Mouse (Mus musculus): ENCODE measurements at regions not wholly inside any gene's neighbourhood (a gene's known extent, or its start where the extent isn't known, plus 50 kb on each side); places are given as distances from the start of the nearest gene placed in this dataset.

GRCm38 (mm10) chr2:174532671-174533363 is 59.9 kb upstream of the Prelid3b start:
- H3K27ac ChIP-seq (ENCODE audit: low read length): no peak overlapping the region
- no peak overlapping the region for H3K9ac ChIP-seq (ENCODE audit: low read length)
- no peaks in the 10 kb centered on the region for H3K9me3 ChIP-seq (ENCODE audit: control insufficient read depth, low read length)
- H3K4me3 ChIP-seq (ENCODE audit: low read length): no peak overlapping the region
- no peak overlapping the region for H3K4me2 ChIP-seq (ENCODE audit: low read depth, low read length)
- no peaks in the 10 kb centered on the region for H3K4me1 ChIP-seq (replicated peaks; ENCODE audit: control insufficient read depth, insufficient read depth, low read length)
- no peaks in the 10 kb centered on the region for H3K36me3 ChIP-seq (ENCODE audit: control insufficient read depth, insufficient read depth, low read length)
- peak; percentile 74 for ATAC-seq (ENCODE audit: low read depth)
- 30% methylated on average over 12 of the region's 12 CpGs for WGBS
- H3K27me3 ChIP-seq (ENCODE audit: control insufficient read depth, insufficient read depth, low read depth, low read length): no peaks in the 10 kb centered on the region

GRCm38 (mm10) chr2:174540717-174541116 is 67.8 kb upstream of the Prelid3b start:
- H3K4me1 ChIP-seq (replicated peaks; ENCODE audit: control insufficient read depth, insufficient read depth, low read length): no peaks in the 10 kb centered on the region
- no peak overlapping the region for H3K4me3 ChIP-seq (ENCODE audit: low read length)
- H3K4me2 ChIP-seq (ENCODE audit: low read depth, low read length): no peak overlapping the region
- 32% methylated on average over 5 of the region's 5 CpGs for WGBS
- no peak overlapping the region for H3K27ac ChIP-seq (ENCODE audit: low read length)
- H3K27me3 ChIP-seq (ENCODE audit: control insufficient read depth, insufficient read depth, low read depth, low read length): no peaks in the 10 kb centered on the region
- no peaks in the 10 kb centered on the region for H3K36me3 ChIP-seq (ENCODE audit: control insufficient read depth, insufficient read depth, low read length)
- H3K9me3 ChIP-seq (ENCODE audit: control insufficient read depth, low read length): no peaks in the 10 kb centered on the region
- ATAC-seq (ENCODE audit: low read depth): no peak
- no peak overlapping the region for H3K9ac ChIP-seq (ENCODE audit: low read length)

GRCm38 (mm10) chr2:174547207-174547606 is 74.3 kb upstream of the Prelid3b start:
- Histone ChIP-seq H3K4me1 (replicated peaks; ENCODE audit: control insufficient read depth, insufficient read depth, low read length) (no peaks in the 10 kb centered on the region), H3K27me3 (ENCODE audit: control insufficient read depth, insufficient read depth, low read depth, low read length) (no peaks in the 10 kb centered on the region), H3K27ac (ENCODE audit: low read length) (no peak overlapping the region), H3K4me3 (ENCODE audit: low read length) (no peak overlapping the region), H3K9me3 (ENCODE audit: control insufficient read depth, low read length) (no peaks in the 10 kb centered on the region), H3K9ac (ENCODE audit: low read length) (no peak overlapping the region), H3K4me2 (ENCODE audit: low read depth, low read length) (no peak overlapping the region), H3K36me3 (ENCODE audit: control insufficient read depth, insufficient read depth, low read length) (no peaks in the 10 kb centered on the region)
- 85% methylated on average over 3 of the region's 3 CpGs for WGBS
- ATAC-seq (ENCODE audit: low read depth): no peak

- H3K4me3 ChIP-seq (ENCODE audit: low read length): no peak overlapping the region
- ATAC-seq (ENCODE audit: low read depth): no peak
- no peaks in the 10 kb centered on the region for H3K36me3 ChIP-seq (ENCODE audit: control insufficient read depth, insufficient read depth, low read length)
- H3K4me2 ChIP-seq (ENCODE audit: low read depth, low read length): no peak overlapping the region
- no peak overlapping the region for H3K27ac ChIP-seq (ENCODE audit: low read length)
- no peaks in the 10 kb centered on the region for H3K27me3 ChIP-seq (ENCODE audit: control insufficient read depth, insufficient read depth, low read depth, low read length)
- H3K4me1 ChIP-seq (replicated peaks; ENCODE audit: control insufficient read depth, insufficient read depth, low read length): no peaks in the 10 kb centered on the region
- H3K9ac ChIP-seq (ENCODE audit: low read length): no peak overlapping the region
- 85% methylated on average over 6 of the region's 6 CpGs for WGBS
- H3K9me3 ChIP-seq (ENCODE audit: control insufficient read depth, low read length): no peaks in the 10 kb centered on the region
Observed at GRCm38 (mm10) chr2:174547701-174548100, 74.8 kb upstream of the Prelid3b start.

GRCm38 (mm10) chr2:174548776-174549175 is 75.9 kb upstream of the Prelid3b start:
- 58% methylated on average over 4 of the region's 4 CpGs for WGBS
- no peak overlapping the region for H3K4me2 ChIP-seq (ENCODE audit: low read depth, low read length)

GRCm38 (mm10) chr2:174555778-174556177 is 82.9 kb upstream of the Prelid3b start:
- WGBS: 86% methylated on average over 11 of the region's 11 CpGs
- Histone ChIP-seq H3K4me3 (ENCODE audit: low read length) (no peak overlapping the region), H3K27ac (ENCODE audit: low read length) (no peak overlapping the region), H3K27me3 (ENCODE audit: control insufficient read depth, insufficient read depth, low read depth, low read length) (no peaks in the 10 kb centered on the region), H3K9ac (ENCODE audit: low read length) (no peak overlapping the region), H3K9me3 (ENCODE audit: control insufficient read depth, low read length) (no peaks in the 10 kb centered on the region), H3K36me3 (ENCODE audit: control insufficient read depth, insufficient read depth, low read length) (no peaks in the 10 kb centered on the region), H3K4me2 (ENCODE audit: low read depth, low read length) (no peak overlapping the region), H3K4me1 (replicated peaks; ENCODE audit: control insufficient read depth, insufficient read depth, low read length) (no peaks in the 10 kb centered on the region)
- no peak for ATAC-seq (ENCODE audit: low read depth)

More at GRCm38 (mm10) chr2:174548776-174549175, 75.9 kb upstream of the Prelid3b start:
- H3K9me3 ChIP-seq (ENCODE audit: control insufficient read depth, low read length): no peaks in the 10 kb centered on the region
- no peak for ATAC-seq (ENCODE audit: low read depth)
- H3K27me3 ChIP-seq (ENCODE audit: control insufficient read depth, insufficient read depth, low read depth, low read length): no peaks in the 10 kb centered on the region
- no peak overlapping the region for H3K4me3 ChIP-seq (ENCODE audit: low read length)
- H3K36me3 ChIP-seq (ENCODE audit: control insufficient read depth, insufficient read depth, low read length): no peaks in the 10 kb centered on the region
- no peak overlapping the region for H3K27ac ChIP-seq (ENCODE audit: low read length)
- no peak overlapping the region for H3K9ac ChIP-seq (ENCODE audit: low read length)
- H3K4me1 ChIP-seq (replicated peaks; ENCODE audit: control insufficient read depth, insufficient read depth, low read length): no peaks in the 10 kb centered on the region

- Histone ChIP-seq H3K9ac (ENCODE audit: low read length) (no peak overlapping the region), H3K36me3 (ENCODE audit: control insufficient read depth, insufficient read depth, low read length) (no peaks in the 10 kb centered on the region), H3K9me3 (ENCODE audit: control insufficient read depth, low read length) (no peaks in the 10 kb centered on the region), H3K4me1 (replicated peaks; ENCODE audit: control insufficient read depth, insufficient read depth, low read length) (no peaks in the 10 kb centered on the region), H3K27ac (ENCODE audit: low read length) (no peak overlapping the region), H3K4me2 (ENCODE audit: low read depth, low read length) (no peak overlapping the region), H3K27me3 (ENCODE audit: control insufficient read depth, insufficient read depth, low read depth, low read length) (no peaks in the 10 kb centered on the region), H3K4me3 (ENCODE audit: low read length) (no peak overlapping the region)
- WGBS: 18% methylated on average over 7 of the region's 7 CpGs
- no peak for ATAC-seq (ENCODE audit: low read depth)
Observed at GRCm38 (mm10) chr2:174561828-174562429, 81.4 kb upstream of the Zfp831 start.

- WGBS: 89% methylated on average over 3 of the region's 3 CpGs
- H3K27ac ChIP-seq (ENCODE audit: low read length): no peak overlapping the region
- no peak overlapping the region for H3K4me2 ChIP-seq (ENCODE audit: low read depth, low read length)
- ATAC-seq (ENCODE audit: low read depth): no peak
- H3K36me3 ChIP-seq (ENCODE audit: control insufficient read depth, insufficient read depth, low read length): no peaks in the 10 kb centered on the region
- H3K9ac ChIP-seq (ENCODE audit: low read length): no peak overlapping the region
- H3K27me3 ChIP-seq (ENCODE audit: control insufficient read depth, insufficient read depth, low read depth, low read length): no peaks in the 10 kb centered on the region
- no peaks in the 10 kb centered on the region for H3K4me1 ChIP-seq (replicated peaks; ENCODE audit: control insufficient read depth, insufficient read depth, low read length)
- no peak overlapping the region for H3K4me3 ChIP-seq (ENCODE audit: low read length)
- no peaks in the 10 kb centered on the region for H3K9me3 ChIP-seq (ENCODE audit: control insufficient read depth, low read length)
Observed at GRCm38 (mm10) chr2:174563917-174564316, 79.4 kb upstream of the Zfp831 start.

- no peaks in the 10 kb centered on the region for H3K4me1 ChIP-seq (replicated peaks; ENCODE audit: control insufficient read depth, insufficient read depth, low read length)
- H3K27ac ChIP-seq (ENCODE audit: low read length): no peak overlapping the region
- ATAC-seq (ENCODE audit: low read depth): peak; percentile 40; the same call in 1 of the 2 replicates
- H3K4me2 ChIP-seq (ENCODE audit: low read depth, low read length): no peak overlapping the region
- H3K27me3 ChIP-seq (ENCODE audit: control insufficient read depth, insufficient read depth, low read depth, low read length): no peaks in the 10 kb centered on the region
- H3K36me3 ChIP-seq (ENCODE audit: control insufficient read depth, insufficient read depth, low read length): no peaks in the 10 kb centered on the region
- 23% methylated on average over 5 of the region's 5 CpGs for WGBS
- H3K4me3 ChIP-seq (ENCODE audit: low read length): no peak overlapping the region
- no peak overlapping the region for H3K9ac ChIP-seq (ENCODE audit: low read length)
- H3K9me3 ChIP-seq (ENCODE audit: control insufficient read depth, low read length): no peaks in the 10 kb centered on the region
Observed at GRCm38 (mm10) chr2:174564817-174565216, 78.5 kb upstream of the Zfp831 start.
